Mouse (Mus musculus) heart, adult 2 months (tissue): ENCODE data around the gene Tesc.

ENCODE experiments used
- EP300 ChIP-seq: fragments of 200-500 bp; IDR thresholded peaks from 2 replicates; pipeline ENCODE4 v1.6.1; 2011; ENCODE audit warnings: low read depth, low read length, control low read depth; ENCODE audit not compliant: insufficient read depth
- POLR2A ChIP-seq: fragments of 200-500 bp; IDR thresholded peaks from 2 replicates; pipeline ENCODE4 v1.6.1; 2011; ENCODE audit warnings: mild to moderate bottlenecking, low read depth, low read length, control low read depth; ENCODE audit not compliant: insufficient read depth

GRCm38 (mm10) chr5:118058858-118059257, 31.3 kb downstream of the Tesc start:
- TF ChIP-seq POLR2A (no peak), EP300 (peak; percentile 63; the same call in 1 of the 2 replicates)
